Mouse (Mus musculus) bone marrow macrophage, adult 2 months (primary cell): ENCODE measurements around the gene Map4k5.

Experiments used
- CTCF ChIP-seq: IDR thresholded peaks from 2 replicates; pipeline ENCODE4 v1.5.1; 2012; ENCODE audit warnings: low read depth, mild to moderate bottlenecking, low read length, moderate library complexity
- POLR2A ChIP-seq: IDR thresholded peaks from 2 replicates; pipeline ENCODE4 v1.6.1; 2012; ENCODE audit warnings: mild to moderate bottlenecking, low read depth, low read length, borderline replicate concordance

DNA sequence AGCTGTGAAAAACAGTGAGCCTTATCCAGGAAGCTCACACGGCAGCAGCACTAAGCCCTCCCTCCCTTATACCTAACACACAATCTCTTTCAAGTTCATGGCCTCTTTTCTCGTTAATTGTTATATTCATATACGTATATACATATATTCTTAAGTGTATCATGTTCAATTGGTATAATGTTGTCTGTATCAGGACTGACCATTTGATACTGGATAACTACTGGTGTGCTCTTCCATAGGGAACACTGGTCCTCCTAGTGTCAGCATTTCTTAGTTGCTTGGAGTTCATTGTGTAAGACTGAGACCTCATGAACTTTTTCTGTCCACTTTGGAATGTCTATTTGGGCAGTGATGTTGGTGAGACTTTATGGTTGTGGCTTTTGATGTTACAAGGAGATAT lies 30.1 kb upstream of the Map4k5 start:
- TF ChIP-seq CTCF (no peak), POLR2A (no peak)
